In the genomic region with DNA sequence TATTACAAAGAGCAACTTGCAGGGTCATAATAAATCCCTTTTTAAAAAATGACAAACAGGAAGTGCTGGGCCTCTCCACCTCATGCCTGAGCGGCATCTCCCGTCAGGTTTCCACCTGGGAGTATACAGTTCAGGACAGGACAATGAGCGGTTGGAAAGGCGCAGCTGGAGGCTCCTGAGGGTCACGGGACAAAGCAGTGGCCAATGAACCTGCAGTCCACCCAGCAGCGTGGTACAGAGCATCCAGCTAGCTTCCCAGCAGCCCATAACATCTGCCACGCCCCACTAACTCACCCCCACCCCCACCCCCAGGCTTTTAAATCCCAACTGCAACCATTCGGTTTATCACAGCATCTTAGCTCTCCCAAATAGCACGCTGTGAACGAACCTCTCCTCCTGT, we compare ENCODE assay signal across 17 mouse cellular contexts. TPM values are rescaled to one million over a fixed set of nuclear protein-coding genes. Genes with fewer than 3 reads are reported as not detected.
DNase-seq lines count a peak whose midpoint lies in the region; ATAC-seq and TF ChIP-seq lines count a peak whose summit lies in the region.
"Had no signal": no experiment of that assay in that cellular context is flagged by ENCODE, and none has a peak within 500 bp of the region (broad histone marks: within the 10 kb centered on the region; RNA-seq: fewer than 3 reads in every experiment).

No protein-coding gene starts in this region.

- no peak for TF ChIP-seq CTCF in forebrain, postnatal 0 days (IDR thresholded peaks at IDR 0.05; ENCODE audit: low read depth)
- TF ChIP-seq CTCF in kidney, postnatal 0 days (IDR thresholded peaks at IDR 0.05; ENCODE audit: low read depth) = no peak

- H3K27ac ChIP-seq in forebrain, embryonic 10.5 days = peak overlapping the region; percentile 75
- H3K27ac ChIP-seq in forebrain, postnatal 0 days (ENCODE audit: low read depth, low read length) = no peak overlapping the region
- H3K27ac ChIP-seq in kidney, postnatal 0 days = no peak overlapping the region
- H3K27ac ChIP-seq in forebrain, embryonic 15.5 days (replicated peaks) = peak overlapping the region; percentile 46
- H3K27ac ChIP-seq in neural tube, embryonic 13.5 days (replicated peaks) = peak overlapping the region; percentile 28; the same call in 1 of the 2 replicates
- H3K27ac ChIP-seq: heart, embryonic 15.5 days; limb, embryonic 12.5 days; stomach, embryonic 15.5 days had no signal

- peaks cover 4% of the 10 kb centered on the region; the same call in 1 of the 2 replicates for H3K9me3 ChIP-seq in forebrain, embryonic 10.5 days
- no peaks in the 10 kb centered on the region for H3K9me3 ChIP-seq in forebrain, postnatal 0 days (ENCODE audit: low read length)
- no peaks in the 10 kb centered on the region for H3K9me3 ChIP-seq in kidney, postnatal 0 days (replicated peaks; ENCODE audit: low read length)
- no peaks in the 10 kb centered on the region for H3K9me3 ChIP-seq in forebrain, embryonic 15.5 days
- H3K9me3 ChIP-seq in neural tube, embryonic 13.5 days = no peaks in the 10 kb centered on the region
- H3K9me3 ChIP-seq: heart, embryonic 15.5 days; stomach, embryonic 15.5 days had no signal

- 32% methylated on average over 10 of the region's 10 CpGs for WGBS in forebrain, embryonic 10.5 days
- 19% methylated on average over 10 of the region's 10 CpGs for WGBS in forebrain, postnatal 0 days
- 20% methylated on average over 10 of the region's 10 CpGs for WGBS in kidney, postnatal 0 days
- WGBS in forebrain, embryonic 15.5 days = 15% methylated on average over 10 of the region's 10 CpGs
- 15% methylated on average over 10 of the region's 10 CpGs for WGBS in neural tube, embryonic 13.5 days

- no peak overlapping the region for H3K4me2 ChIP-seq in forebrain, postnatal 0 days (ENCODE audit: low read depth)
- H3K4me2 ChIP-seq in kidney, postnatal 0 days (ENCODE audit: low read length) = no peak overlapping the region
- no peak overlapping the region for H3K4me2 ChIP-seq in forebrain, embryonic 15.5 days (replicated peaks)
- no peak overlapping the region for H3K4me2 ChIP-seq in neural tube, embryonic 13.5 days
- H3K4me2 ChIP-seq: heart, embryonic 15.5 days; limb, embryonic 12.5 days; stomach, embryonic 15.5 days had no signal

- ATAC-seq in forebrain, postnatal 0 days = no peak
- peak; percentile 35; the same call in 1 of the 2 replicates for ATAC-seq in kidney, postnatal 0 days (replicated peaks; ENCODE audit: low FRiP score, low read depth)
- peak; percentile 44; the same call in 1 of the 2 replicates for ATAC-seq in forebrain, embryonic 15.5 days (replicated peaks)
- no peak for ATAC-seq in neural tube, embryonic 13.5 days (ENCODE audit: low read depth)
- ATAC-seq: inflammation-experienced regulatory T-cells, adult 6 months had no signal

- DNase-seq in forebrain, embryonic 10.5 days (ENCODE audit: extremely low spot score, low spot score) = no peak
- DNase-seq in forebrain, postnatal 0 days = no peak
- no peak for DNase-seq in kidney, postnatal 0 days (ENCODE audit: low spot score)
- DNase-seq in kidney, adult 18-20 months = no peak
- no peak for DNase-seq in frontal cortex, postnatal 25 days (ENCODE audit: low spot score in 2 of 2)
- no peak for DNase-seq in spleen, adult 18-20 months
- DNase-seq: adrenal gland, postnatal 10 days; cerebellum, adult 9-10 months; gastrocnemius, postnatal 25 days; lung, postnatal 4 days; thymus, postnatal 14 days had no signal

- H3K4me1 ChIP-seq in forebrain, embryonic 10.5 days = peaks cover 44% of the 10 kb centered on the region
- H3K4me1 ChIP-seq in forebrain, postnatal 0 days (ENCODE audit: insufficient read depth) = peaks cover 8% of the 10 kb centered on the region; the same call in 1 of the 2 replicates
- peaks cover 7% of the 10 kb centered on the region for H3K4me1 ChIP-seq in kidney, postnatal 0 days (replicated peaks; ENCODE audit: insufficient read depth, low read length)
- H3K4me1 ChIP-seq in forebrain, embryonic 15.5 days = peaks cover 27% of the 10 kb centered on the region
- H3K4me1 ChIP-seq in neural tube, embryonic 13.5 days (replicated peaks) = peaks cover 39% of the 10 kb centered on the region

- H3K27me3 ChIP-seq in forebrain, embryonic 10.5 days (ENCODE audit: poor library complexity, severe bottlenecking) = peaks cover 38% of the 10 kb centered on the region
- no peaks in the 10 kb centered on the region for H3K27me3 ChIP-seq in forebrain, postnatal 0 days (ENCODE audit: insufficient read depth, low read length)
- no peaks in the 10 kb centered on the region for H3K27me3 ChIP-seq in kidney, postnatal 0 days (ENCODE audit: insufficient read depth, low read length)
- H3K27me3 ChIP-seq in forebrain, embryonic 15.5 days = no peaks in the 10 kb centered on the region
- no peaks in the 10 kb centered on the region; the same call in 1 of the 2 replicates for H3K27me3 ChIP-seq in neural tube, embryonic 13.5 days
- H3K27me3 ChIP-seq: heart, embryonic 15.5 days; limb, embryonic 12.5 days; stomach, embryonic 15.5 days had no signal

- H3K36me3 ChIP-seq in forebrain, embryonic 10.5 days (replicated peaks) = peaks cover 38% of the 10 kb centered on the region
- H3K36me3 ChIP-seq in forebrain, postnatal 0 days (ENCODE audit: insufficient read depth) = no peaks in the 10 kb centered on the region
- 0 out of 2 replicates have a peak, but pooled peaks cover 2% of the 10 kb centered on the region for H3K36me3 ChIP-seq in kidney, postnatal 0 days (ENCODE audit: insufficient read depth, low read length)
- H3K36me3 ChIP-seq in forebrain, embryonic 15.5 days = no peaks in the 10 kb centered on the region
- no peaks in the 10 kb centered on the region for H3K36me3 ChIP-seq in neural tube, embryonic 13.5 days
- H3K36me3 ChIP-seq: heart, embryonic 15.5 days; limb, embryonic 12.5 days; stomach, embryonic 15.5 days had no signal

- H3K4me3 ChIP-seq in forebrain, embryonic 10.5 days = peak overlapping the region; percentile 22; the same call in 1 of the 2 replicates
- H3K4me3 ChIP-seq in forebrain, postnatal 0 days (ENCODE audit: low read depth, low read length) = no peak overlapping the region
- no peak overlapping the region for H3K4me3 ChIP-seq in kidney, postnatal 0 days (replicated peaks; ENCODE audit: low read depth, low read length)
- no peak overlapping the region for H3K4me3 ChIP-seq in forebrain, embryonic 15.5 days
- no peak overlapping the region for H3K4me3 ChIP-seq in neural tube, embryonic 13.5 days
- H3K4me3 ChIP-seq: heart, embryonic 15.5 days; limb, embryonic 12.5 days; stomach, embryonic 15.5 days had no signal

- no peak overlapping the region for H3K9ac ChIP-seq in forebrain, postnatal 0 days
- H3K9ac ChIP-seq in kidney, postnatal 0 days (ENCODE audit: low read depth, low read length) = no peak overlapping the region
- H3K9ac ChIP-seq in forebrain, embryonic 15.5 days (replicated peaks) = no peak overlapping the region
- H3K9ac ChIP-seq in neural tube, embryonic 13.5 days = no peak overlapping the region
- H3K9ac ChIP-seq: heart, embryonic 15.5 days; limb, embryonic 12.5 days; stomach, embryonic 15.5 days had no signal

RNA-seq across cellular contexts. Expression of gene Celsr1, which starts 19.9 kb away (rescaled TPM):
- 2.4 and 2.6 TPM in 2 replicates for polyA plus RNA-seq in forebrain, embryonic 10.5 days (2016; fragmentation: Nextera tagmentation; extraction: Ambion mirVana)
- 6.5 and 13.0 TPM in 2 replicates for total RNA-seq in forebrain, postnatal 0 days (2014; rRNA removed)
- 0.62 and 0.97 TPM in 2 replicates for polyA plus RNA-seq in forebrain, postnatal 0 days (2015; fragmentation: Nextera tagmentation; extraction: Ambion mirVana)
- polyA plus RNA-seq in kidney, postnatal 0 days (2015; fragmentation: Nextera tagmentation; extraction: Ambion mirVana) = 2.9 TPM in 2 replicates
- 5.8 and 7.2 TPM in 2 replicates for polyA plus RNA-seq in forebrain, embryonic 15.5 days (2015; fragmentation: Nextera tagmentation; extraction: Ambion mirVana)
- 1.8 TPM in 2 replicates for polyA plus RNA-seq in neural tube, embryonic 13.5 days (2015; fragmentation: Nextera tagmentation; extraction: Ambion mirVana)

RNA-seq across cellular contexts. Expression of gene Gramd4, which starts 43.8 kb away (rescaled TPM):
- polyA plus RNA-seq in forebrain, embryonic 10.5 days (2016; fragmentation: Nextera tagmentation; extraction: Ambion mirVana) = 13.9 and 16.2 TPM in 2 replicates
- 54.5 and 57.0 TPM in 2 replicates for total RNA-seq in forebrain, postnatal 0 days (2014; rRNA removed)
- polyA plus RNA-seq in forebrain, postnatal 0 days (2015; fragmentation: Nextera tagmentation; extraction: Ambion mirVana) = 24.8 and 28.8 TPM in 2 replicates
- 13.3 and 13.5 TPM in 2 replicates for polyA plus RNA-seq in kidney, postnatal 0 days (2015; fragmentation: Nextera tagmentation; extraction: Ambion mirVana)
- 48.8 and 52.9 TPM in 2 replicates for polyA plus RNA-seq in forebrain, embryonic 15.5 days (2015; fragmentation: Nextera tagmentation; extraction: Ambion mirVana)
- 32.5 TPM in 2 replicates for polyA plus RNA-seq in neural tube, embryonic 13.5 days (2015; fragmentation: Nextera tagmentation; extraction: Ambion mirVana)

Comparison
In these comparisons a context has a peak if more than half of its experiments do, and no peak if none do; other contexts are left out.
1. H3K27ac ChIP-seq: peak in forebrain, embryonic 10.5 days (single experiment), forebrain, embryonic 15.5 days (single experiment) and neural tube, embryonic 13.5 days (single experiment); none in forebrain, postnatal 0 days (single experiment) and kidney, postnatal 0 days (single experiment).
2. ATAC-seq: peak in kidney, postnatal 0 days (single experiment) and forebrain, embryonic 15.5 days (single experiment); none in forebrain, postnatal 0 days (single experiment) and neural tube, embryonic 13.5 days (single experiment).